Mouse (Mus musculus) left cerebral cortex, adult 18-20 months (tissue): ENCODE results near the gene Gm3435. TPM values are rescaled to one million over a fixed set of nuclear protein-coding genes. Genes with fewer than 3 reads are reported as not detected.
A peak's percentile ranks its signal among the peaks of the same experiment; 100 is the strongest.
"Not testable (repeated sequence)": the region's sequence is repeated elsewhere in the genome, so short reads cannot be mapped to it uniquely, and the experiment has no call there.

ENCODE experiments used
- DNase-seq, 2 experiments: peaks; one replicate each; pipeline ENCODE4 v3.0.0; 2021 to 2022; ENCODE audit warnings: low spot score in 2 of 2, mixed read lengths in 1 of 2
- total RNA-seq, 2 experiments: library from RNA; stranded (reverse); gene quantifications; 2 replicates each; pipeline ENCODE4 v1.2.3; 2021

Gm3435 gene
- total RNA-seq, 2 experiments from 2014 or later, result 3.6 to 5.5 TPM

DNA sequence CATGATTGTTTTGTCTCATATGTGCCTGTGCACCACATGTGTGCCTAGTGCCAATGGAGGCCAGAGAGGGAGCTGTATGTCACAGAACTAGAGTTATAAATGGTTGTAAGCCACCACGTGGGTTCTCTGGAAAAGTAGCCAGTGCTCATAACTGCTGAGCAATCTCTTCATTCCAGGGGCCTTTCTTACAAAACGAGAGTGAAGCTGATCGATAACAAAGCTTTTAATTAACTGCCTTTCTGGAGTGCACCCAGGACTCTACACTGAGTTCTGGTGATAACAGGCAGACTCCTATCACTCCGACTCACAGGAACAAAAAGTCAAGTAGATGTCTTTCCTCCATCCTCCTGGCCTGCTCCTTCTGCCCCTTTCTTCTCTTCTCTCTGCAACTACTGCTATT, 21.4 kb downstream of the Gm3435 start:
- DNase-seq, result not testable (repeated sequence)

DNA sequence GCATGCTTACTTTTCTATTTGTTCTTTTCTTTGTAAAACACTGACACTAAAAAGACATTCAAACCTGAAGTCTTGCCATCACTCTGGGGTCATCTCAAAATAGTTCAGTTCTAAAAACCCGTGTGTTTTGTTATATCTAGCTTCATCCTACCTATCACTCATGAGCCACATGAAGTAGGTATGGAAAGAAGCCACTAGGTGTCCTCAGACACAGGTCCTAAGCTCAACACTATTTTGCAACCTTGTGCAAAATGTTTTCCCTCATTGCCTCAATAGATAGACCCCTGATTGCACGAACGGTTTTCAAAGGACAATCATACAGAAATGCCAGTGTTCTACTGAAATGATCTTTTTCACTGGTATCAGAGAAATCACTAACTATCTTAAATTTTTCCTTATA, 30.5 kb downstream of the Gm3435 start:
- DNase-seq, result not testable (repeated sequence)

DNA sequence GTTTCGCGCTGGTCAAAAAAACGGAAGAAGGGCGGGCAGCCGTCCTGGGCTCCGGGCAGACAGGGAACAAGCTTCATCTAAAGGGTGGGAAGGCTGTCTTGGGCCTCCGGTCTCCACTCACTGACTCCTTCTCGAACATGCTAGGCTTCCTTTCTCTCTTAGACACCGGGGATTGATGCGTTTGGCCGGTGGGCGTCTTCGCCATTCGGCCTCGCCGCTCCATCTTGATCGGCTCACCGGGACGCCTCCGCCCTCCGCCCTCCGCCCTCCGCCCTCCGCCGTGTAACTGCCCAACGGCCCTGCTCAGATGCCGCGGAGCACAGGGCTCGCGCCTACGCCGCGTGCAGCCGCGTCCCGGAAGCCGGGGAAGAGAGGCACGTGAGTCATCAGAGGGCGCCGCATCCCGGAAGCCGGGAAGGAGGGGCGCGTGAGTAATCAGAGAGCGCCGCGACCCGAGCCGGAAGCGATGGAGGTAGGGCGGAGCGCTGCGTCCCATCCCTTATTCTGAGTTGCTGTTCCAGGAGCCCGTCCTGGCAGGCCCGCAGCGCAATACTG, 31.3 kb downstream of the Gm3435 start, which contains the start of the genes Ermard, Tcte3 and Gm3448:
TSS of gene Ermard (plus strand) at position 34 of the 555 bp plus-strand sequence.
TSS of gene Tcte3 (minus strand) at position 314 of the 555 bp plus-strand sequence.
TSS of gene Gm3448 (minus strand) at position 363 of the 555 bp plus-strand sequence.
- peak in 1 of 2 experiments; percentile 37 for DNase-seq

DNA sequence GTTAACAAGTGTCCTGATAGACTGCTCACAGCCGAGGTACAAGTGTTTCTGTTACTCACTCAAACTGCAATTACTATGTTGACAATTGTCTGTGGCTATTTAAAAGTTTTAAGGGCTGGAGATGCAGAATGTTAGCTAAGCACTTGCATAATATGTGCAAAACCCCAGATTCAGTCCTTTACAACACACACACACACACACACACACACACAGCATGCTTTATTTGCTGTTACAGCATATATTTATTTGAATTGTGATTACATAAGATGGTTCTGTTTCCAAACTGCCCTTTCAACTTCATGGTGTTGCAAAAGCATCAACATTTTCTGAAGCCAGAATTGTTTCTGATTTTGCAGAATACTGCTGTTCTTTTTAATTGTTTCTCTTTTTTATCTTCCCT, 40.4 kb downstream of the Gm3435 start:
- not testable (repeated sequence) for DNase-seq

DNA sequence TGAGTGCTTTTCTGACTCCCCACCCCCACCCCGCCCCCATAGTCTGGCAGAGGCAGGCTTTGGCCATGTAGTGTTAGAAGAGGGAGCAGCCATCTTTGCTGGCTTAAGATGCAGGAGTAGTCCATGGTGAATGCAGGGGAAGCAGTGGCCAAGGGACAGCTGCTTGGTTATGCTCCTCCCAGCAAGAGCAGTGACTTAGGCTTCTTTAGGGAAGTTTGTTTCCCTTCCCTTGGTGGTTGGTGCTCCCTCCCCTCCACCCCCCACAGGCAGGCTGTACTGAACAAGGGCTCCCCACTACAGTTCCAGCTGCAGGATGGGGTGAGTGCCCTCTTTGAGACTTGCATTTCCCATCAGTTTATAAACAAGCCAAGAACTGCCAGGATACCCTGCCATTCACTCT, 42.8 kb downstream of the Gm3435 start:
- not testable (repeated sequence) for DNase-seq

DNA sequence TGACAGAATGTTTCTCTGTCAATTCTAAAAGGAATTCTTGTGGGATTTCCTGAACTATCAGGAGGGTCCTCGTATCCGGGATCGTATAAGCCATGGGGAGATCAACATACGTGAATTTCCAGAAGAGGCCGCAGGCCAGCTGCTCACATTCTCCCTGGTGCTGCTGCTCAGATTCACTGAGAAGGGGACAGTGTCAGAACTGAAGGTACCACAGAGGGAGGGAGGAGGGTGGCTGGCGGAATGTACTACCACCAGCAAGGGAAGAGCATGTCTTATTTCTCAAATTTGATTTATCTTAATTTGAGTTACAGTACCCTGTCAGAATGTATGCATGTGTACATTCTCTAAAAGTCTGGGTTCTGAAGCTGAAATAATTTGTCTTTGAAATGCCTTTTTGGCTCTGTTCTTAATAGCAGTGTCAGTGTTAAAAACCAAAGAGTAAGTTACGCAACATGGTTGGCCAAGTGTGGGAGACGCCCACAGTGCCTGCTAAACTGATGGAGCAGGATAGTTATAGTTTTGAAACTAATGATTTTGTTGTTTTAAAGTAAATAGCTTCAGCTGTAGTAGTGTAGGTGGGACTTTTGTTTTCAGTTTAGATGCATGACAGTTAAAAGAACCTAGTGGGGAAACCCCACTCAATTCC, 43.3 kb downstream of the Gm3435 start:
- DNase-seq, result not testable (repeated sequence)

DNA sequence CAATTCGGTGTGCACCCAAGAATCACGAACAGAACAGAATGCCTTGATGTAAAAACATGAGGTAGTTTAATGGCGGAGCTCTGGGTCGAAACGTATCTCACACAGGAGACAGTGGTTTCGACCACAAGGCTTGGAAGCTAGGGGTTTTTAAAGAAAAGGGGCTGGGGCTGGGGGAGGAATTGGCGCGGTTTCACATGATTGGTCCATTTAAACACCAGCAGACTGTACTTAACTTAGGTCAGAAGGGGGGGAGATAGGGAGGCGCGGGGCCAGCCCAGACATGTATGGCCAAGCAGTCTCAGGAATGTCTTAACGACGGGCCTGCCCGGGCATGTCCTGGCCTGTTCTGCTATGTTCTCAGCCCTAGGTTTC, 43.8 kb downstream of the Gm3435 start:
- DNase-seq, result not testable (repeated sequence)

DNA sequence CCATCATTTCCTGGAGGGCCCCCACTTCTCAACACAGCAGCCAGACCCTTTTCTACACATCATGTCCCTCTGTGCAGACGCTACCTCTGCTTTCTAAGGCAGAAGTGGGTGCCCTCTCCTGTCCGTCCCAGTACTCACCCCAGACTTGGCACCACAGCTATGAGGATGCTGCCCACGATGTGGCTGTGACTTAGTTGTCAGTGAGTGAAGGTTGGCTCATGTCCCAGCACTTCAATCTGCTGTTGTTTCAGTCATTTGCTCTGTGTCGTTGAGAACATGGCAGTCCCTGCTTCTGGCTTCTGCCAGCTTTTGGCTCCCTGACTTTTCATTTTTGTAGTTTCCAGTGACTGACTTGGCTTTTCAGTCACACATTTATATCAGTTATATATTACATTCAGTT, 45.9 kb downstream of the Gm3435 start:
- peak; percentile 29 to 38 for DNase-seq

DNA sequence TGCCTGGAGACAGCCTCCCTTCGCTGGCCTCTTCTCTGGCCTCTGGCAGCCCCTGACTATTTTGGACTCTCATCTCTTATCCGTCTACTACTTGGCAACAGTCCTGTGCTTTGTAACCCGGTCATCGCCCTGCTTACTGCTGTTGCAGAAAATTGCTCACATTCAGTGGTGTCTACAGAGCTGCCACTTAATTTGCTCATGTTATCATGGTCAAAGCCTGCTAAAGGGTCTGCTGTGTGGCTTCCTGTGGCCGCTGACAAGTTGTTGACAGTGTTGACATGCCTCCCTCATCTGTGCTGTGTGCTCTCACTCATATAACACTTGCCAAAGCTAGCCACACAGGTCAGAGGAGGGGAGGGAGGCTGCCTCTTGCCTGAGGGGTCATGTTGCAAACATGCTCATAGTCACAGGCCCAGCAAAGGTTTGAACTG, 48.2 kb downstream of the Gm3435 start:
- DNase-seq, result no peak

DNA sequence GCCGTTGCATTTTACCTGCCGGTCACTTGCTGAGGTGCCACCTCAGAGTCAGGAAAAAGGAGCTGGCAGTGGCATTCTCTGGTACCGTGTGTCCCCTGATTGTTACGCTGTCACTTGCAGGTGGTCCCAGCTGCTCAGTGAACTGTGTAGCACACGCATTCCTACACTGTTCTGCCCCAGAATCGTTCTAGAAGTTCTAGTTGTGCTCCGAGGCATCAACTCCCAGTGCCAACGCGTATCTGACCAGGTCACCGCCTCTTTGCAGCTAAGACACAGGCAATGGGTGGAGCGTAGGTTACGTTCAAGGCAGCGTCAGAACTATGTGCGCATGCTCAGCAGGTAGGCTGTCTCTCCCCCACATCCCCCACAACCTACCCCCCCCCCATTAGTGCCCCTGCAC, 49.7 kb downstream of the Gm3435 start:
- DNase-seq, result no peak

DNA sequence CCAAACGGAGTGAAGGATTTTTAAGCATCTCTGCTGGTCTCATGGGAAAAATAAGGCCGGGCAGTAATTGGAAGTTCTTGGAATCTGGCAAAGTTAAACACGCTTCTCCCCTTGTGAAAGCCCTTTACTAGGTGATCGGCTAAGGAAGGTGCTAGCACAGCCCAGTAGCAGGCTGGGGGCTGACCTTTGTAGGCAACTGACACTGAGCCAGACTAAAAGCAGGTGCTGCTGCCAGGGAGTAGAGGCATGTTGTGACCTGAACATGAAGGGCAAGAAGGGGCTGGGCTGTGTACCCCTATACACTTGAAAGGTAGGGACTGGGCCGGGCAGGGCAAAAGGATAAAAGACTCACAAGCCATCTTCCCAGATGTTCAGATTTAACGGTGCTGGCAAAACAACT, 50.4 kb downstream of the Gm3435 start:
- DNase-seq, result no peak

DNA sequence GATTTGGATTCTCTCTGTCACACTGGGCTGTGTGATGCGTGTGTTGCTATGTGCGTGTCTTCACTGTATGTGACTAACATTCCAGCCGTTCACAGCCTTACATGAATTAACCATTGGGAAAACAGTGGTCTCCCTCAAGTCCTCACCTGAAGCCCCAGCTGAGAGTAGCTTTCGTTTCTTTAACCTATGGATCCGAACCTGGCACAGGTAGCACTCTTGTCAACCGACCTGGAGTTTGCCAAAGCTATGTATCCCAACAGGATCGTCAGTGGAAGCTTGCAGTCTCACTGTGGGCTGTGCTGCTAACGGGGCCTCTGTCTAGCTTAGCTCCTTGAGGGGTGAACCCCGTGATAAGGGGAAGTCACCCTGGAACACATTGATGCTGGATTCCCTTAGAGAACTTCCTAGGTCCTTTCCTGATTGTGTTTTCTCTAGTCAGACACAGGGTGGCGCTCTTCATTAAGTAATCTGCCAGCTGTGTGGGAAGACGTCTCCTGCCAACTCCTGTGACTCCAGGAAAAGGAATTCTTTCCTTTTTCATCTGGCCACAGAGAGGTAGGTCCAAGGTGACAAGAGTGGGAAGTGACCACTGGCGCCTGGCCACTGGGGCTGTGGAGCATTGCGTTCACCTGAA, 55.5 kb downstream of the Gm3435 start:
- peak; percentile 73 to 78 for DNase-seq

DNA sequence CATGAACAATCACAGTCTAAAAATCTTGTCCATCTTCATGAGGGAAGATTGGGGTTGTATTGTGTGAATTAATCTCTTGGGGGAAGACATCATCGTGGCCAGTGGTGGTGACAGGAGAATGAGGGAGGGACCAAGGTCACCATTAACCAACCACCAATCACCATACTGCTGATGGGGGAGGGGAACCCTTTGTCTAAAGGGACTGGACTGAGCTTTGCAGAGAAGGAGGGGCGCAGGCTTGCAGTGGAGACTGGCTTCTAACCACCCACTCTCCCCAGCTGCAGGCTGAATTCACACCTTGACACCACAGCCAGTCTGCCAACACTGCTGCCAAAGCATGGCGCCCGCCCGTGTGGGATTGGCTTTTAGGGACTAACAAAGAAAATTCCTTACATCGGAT, 56.1 kb downstream of the Gm3435 start:
- no peak for DNase-seq

DNA sequence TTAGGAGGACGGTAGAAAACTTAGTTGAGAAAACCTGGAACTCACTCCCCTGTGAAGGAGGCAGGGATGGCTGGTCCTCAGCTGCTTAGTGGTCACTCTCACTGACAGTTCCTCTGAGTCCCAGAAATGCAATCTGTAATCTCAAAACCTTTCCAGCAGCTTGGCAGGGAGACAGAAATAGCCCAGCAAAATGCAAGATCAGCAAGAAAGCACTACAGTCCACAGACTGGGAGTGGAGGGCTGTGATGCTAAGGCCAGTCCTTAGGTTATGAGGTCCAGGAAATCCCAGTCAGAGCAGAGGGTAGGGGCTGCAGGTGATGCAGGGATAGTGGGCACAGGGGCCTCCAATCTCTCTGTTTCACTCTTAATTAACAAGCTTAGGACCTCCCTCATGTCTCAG, 56.9 kb downstream of the Gm3435 start:
- no peak for DNase-seq

DNA sequence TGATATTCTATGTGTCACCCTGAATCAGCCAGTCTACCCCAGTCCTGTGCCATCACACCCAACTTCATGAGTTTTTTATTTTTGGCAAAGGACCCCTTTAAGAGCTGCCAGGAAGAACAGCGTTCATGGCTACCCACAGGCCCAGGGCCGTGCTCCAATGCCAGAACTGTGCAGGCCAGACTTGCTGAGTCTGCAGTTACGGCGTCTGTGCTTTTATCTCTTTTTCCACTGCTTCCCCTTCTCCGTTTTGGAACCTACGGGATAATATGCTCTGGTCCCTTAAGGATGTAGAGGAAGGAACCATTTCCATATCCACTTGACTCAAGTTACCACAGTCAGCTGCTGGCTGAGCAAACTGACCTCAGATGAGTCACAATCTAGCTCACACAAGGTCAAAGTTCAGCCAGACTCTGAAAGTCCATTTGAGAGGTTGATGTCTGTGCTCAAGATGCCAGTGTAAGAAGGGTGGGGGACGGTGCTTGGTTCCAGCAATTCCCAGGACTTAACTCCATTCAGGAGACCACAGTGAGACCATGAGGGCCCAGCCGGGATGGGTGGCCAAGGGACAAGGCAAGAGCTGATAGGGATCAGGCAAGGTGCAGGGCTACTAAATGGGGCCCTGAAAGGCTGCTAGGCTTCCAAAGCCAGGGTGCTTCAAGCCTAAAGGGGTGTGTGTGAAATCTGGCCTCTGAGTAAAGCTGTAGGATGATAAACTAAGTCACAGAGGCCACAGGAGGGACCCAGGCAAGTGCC, 58.2 kb downstream of the Gm3435 start:
- no peak for DNase-seq

DNA sequence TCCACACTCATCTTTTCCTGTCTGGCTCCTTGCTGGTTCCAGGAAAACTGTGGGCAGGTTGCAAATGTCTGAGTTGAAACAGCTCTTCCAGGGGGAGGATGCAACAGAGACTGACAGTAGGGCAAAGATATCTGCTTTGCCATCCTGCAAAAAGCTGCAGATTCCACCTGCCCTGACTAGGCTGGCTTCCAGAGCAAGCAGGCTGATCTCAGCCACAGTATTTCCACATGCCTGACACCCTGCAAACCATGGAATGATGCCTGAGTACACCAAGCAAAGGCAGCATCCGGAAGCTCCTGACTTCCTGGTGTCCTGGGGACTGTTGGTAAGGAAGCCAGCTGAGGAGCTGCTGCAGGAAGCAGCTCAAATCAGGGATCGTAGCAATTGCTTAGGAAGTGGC, 59.1 kb downstream of the Gm3435 start:
- DNase-seq, result no peak

Other genes starting within 250 kb of the Gm3435 start
- 1 to 10 TPM; 3.0 to 3.9 TPM for gene Wdr27, start 67.0 kb upstream of the Gm3435 start, total RNA-seq
- 10 to 100 TPM; 12.2 to 14.9 TPM for gene 1600012H06Rik, start 67.0 kb upstream of the Gm3435 start, total RNA-seq
- gene Phf10, start 48.9 kb upstream of the Gm3435 start, total RNA-seq, result 10 to 100 TPM; 57.6 to 57.9 TPM
- gene 9030025P20Rik, start 31.7 kb upstream of the Gm3435 start, total RNA-seq, result 1 to 10 TPM; 4.9 to 5.4 TPM
- not detected for gene Gm3417, start 31.4 kb upstream of the Gm3435 start, total RNA-seq
- 10 to 100 TPM; 46.5 to 53.4 TPM for gene Ermard, start 31.0 kb downstream of the Gm3435 start, total RNA-seq
- 1 to 10 TPM; 1.1 to 1.5 TPM for gene Tcte3, start 31.3 kb downstream of the Gm3435 start, total RNA-seq
- gene Gm3448, start 31.4 kb downstream of the Gm3435 start, total RNA-seq, result 1 to 10 TPM; 7.4 to 7.9 TPM